Mouse (Mus musculus) 3134 (cell line): Measurements from ENCODE around the gene Fer.
"Not testable (repeated sequence)": the region's sequence is repeated elsewhere in the genome, so short reads cannot be mapped to it uniquely, and the experiment has no call there.

ENCODE experiments used
- DNase-seq: peaks from one replicate; pipeline ENCODE4 v3.0.0-alpha.2; 2011; ENCODE audit warnings: low spot score; ENCODE audit not compliant: insufficient read length; ENCODE audit errors: extremely low read depth

Fer gene

DNA sequence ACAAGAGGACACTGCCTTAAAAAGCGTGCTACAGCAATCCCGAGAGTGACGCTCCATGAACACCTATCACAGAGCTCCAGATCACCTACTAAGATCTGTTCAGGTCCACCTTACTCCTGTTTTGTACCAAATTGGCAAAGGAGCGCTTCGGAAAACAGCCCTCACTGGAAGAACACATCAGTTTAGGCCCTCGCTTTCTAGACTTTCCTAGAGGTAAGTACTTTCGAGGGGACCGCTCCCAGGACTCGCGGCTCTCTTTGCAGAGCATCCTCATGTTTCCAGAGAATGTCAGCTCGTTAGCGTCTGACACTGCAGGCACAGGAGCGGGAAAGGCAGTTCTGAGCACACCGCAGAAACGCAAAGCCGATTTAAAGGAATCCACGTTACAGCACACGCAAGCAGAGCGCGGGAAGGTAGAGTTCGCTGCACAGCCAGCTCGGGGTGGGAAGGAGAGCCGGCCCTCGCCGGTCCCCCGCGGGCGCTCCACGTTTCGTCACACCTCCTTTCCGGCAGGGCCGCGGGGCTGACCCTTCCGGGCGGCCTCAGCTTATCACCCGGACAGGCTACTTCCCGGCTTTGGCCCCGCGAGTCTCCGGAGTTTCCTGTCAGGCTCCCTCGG, at the start of gene Fer:
TSS of gene Fer (plus strand) at position 51 of the 619 bp plus-strand sequence.
- no peak for DNase-seq

DNA sequence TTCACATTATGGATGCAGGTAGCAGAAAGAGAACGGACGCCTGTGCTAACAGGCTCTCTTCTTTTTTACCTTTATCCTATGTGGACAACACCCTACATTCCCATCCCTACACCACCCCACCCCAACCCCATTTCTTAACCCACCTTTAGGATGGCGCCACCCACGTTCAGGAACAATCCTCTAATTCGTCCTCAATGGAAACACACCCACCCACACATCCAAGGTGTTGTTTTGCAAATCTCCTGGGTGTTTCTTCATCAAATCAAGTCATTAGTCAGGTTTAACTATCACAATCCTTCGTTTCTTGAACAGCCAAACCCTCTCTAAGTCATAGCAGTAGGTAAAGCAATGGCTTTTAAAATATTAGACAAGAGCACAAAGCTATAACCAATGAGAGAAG, 49.3 kb upstream of the Fer start:
- no peak for DNase-seq

DNA sequence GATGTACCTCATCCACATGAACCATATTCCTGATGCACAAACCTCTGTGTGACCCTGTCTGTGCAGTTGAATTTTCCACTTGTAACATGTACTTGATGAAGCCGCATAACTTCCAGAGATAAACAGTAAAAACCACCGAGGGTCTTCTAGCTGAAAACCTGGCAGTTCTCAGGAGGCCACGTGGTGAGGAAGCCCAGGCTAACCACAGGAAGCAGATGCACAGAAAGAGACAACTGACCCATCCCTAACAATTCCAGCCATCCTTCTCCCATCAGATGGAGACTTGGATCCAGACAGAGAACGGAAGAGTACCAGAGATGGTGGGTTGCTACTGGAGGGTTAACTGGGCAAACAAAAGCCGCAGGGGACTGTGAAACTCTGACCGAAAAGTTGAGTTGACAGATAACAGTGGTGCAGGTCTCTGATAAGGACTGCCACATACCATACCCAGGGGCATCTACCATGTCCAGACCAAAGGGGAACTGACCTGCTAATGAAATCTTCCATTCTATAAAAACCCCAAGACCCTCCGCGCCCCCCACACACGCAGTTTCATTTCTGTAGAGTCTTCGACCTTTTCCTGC, 44.3 kb upstream of the Fer start:
- no peak for DNase-seq

DNA sequence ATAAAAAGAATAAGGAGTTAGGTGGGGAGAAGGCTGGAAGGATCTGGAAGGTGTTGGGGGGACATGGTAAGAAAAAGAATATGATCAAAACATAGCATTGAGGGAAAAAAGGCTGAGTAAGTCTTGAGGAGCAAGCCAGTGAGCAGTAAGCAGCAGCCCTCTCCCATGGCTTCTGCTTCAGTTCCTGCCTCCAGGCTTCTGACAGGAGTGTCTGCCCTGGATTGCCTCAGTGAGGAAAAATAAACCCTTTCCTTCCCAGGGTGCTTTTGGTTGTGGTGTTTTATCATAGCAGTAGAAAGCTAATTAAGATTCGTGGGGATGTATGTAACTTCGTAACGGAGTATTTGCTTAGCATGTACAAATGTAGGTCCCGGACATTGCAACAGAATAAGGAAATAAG, 38.7 kb upstream of the Fer start:
- no peak for DNase-seq

DNA sequence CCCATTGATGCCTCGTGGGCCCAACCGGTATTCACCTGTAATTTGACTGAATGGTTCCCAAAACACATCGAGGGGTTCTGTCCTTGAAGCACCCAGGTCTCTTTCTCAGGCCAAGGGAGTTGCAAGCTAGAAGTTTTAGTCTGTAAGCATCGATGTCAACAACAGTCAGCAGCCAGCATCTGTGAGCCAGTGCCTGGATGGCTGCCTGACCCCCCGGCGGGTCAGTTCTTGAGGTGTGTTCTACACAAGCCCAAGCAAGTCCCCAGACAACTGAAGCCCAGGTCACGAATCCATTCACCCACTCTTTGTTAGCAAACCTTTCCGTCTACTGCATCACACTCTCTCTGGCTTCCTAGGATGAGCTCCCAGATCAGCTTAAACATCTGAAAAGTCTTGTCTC, 36.7 kb upstream of the Fer start:
- DNase-seq = no peak

DNA sequence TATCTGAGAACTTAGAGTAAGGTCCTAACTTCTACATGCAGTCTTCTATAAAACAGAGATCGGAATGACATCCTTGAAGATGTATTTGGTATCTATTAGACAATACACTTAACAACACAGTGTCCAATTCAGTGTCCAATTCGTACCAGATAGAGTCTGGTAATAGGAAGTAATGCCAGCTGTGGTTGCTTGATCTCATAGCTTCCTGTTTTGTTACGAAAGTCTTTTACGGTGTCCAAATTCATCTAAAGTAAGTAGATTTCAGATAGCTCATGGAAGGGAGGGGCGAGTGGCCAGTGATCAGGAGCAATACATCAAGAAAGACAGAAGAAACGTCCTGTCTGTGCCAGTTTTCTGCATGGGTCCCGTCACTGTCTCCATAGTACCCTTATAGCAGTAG, 36.1 kb upstream of the Fer start:
- no peak for DNase-seq

DNA sequence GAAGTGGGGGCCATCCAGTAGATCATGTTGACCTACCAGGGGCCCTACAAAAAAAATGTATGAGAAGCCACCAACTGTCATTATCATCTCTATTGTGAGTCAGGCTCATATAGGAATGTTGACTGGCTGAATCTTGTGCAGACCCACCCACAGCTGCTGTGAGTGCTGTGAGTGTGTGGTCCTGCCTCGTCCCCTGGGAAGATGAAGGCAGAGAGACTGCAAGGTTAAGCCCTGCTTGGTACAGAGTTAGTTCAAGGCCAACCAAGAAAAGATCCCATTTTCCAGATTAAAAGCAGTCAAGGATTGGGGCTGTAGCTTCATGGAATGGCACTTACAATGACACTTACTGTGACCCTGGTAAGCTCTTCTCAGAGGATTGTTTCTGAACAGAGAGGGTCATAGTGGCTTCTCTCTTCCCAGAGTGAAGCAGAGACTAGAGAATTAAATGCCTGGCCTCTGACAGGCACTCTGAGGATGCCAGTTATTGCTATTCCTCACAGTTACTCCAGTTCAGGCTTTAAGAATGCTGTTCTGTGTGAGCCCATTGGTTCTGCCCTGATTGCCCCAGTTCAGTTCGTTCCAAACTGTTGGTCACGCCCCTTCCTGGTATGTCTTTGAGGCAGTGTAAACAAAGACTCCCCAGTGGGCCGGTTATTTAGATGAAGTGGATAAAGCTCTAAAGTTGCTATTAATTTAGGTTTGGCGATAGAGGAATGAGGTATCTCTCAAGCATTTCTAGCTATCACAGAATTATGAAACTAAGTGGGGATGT, 34.1 kb upstream of the Fer start:
- no peak for DNase-seq

DNA sequence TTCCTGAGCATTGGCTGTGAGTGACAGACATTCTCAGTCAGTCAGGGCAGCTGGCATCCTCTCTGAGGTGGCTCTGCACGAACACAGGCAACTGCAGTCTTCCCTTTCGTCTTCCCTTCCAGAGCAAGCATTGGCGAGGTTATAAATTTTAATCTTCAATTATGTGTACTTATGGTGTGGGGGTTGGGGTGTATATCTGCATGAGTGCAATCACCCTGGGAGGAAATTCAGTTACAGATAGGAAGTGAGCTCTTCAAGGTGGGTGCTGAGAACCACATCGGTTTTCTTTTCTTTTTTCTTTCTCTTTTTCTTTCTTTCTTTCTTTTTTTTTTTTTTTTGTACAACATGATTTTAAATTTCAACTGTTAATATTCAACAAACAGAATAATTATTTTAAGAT, 31.3 kb upstream of the Fer start:
- DNase-seq = no peak

DNA sequence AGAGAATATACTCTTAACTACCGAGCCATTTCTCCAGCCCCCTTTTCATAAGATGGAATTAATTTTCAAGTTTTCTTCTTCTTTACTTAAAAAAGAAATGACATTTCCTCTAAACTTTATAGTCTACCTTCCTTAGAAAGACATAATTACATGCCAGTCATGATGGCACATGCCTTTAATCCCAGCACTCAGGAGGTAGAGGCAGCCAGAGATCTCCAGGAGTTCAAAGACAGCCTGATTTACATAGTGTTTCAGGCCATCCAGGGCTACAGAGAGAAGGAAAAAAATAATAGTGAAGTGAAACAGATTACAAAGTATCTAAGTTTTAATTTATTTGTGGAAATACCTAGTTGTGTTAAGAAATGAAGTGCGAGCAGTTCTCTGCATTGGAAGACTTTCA, 26.6 kb upstream of the Fer start:
- no peak for DNase-seq

DNA sequence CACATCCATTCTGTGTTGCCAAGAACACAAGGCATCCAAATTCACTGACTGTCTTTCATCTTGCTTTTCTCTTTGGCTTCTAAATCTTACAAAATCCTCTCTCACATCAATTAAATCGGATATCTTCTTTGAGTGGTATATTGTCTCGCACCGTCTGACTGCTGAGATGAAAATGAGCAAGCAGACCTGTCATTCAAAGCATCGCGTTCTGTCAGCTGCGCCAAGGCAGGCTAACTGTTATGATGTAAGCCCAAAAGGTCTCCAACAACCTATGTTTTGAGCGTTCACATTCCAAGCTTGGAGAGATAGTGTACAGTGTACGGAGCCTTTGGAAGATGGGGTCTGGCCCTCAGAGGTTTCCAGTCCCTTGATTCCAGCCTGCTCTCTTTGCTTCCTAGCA, 26.2 kb upstream of the Fer start:
- no peak for DNase-seq

DNA sequence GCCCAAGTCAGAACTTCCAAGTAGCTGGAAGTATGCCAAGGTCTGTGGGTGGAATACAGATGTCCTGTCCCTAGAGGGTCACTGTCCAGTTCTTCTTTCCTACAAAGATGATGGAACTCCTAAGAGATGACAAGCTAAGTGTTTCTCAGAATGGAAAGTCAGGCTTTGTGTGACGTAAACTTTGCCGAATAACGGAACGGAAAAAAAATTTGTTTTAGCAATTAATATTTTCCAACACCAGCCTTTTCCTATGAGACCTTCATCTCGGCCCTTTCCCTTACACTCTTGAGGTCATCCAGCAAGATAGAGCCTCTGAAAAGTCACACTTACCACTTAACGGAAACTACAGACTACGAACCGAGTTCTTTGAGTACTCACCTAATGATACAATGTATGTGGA, 24.7 kb upstream of the Fer start:
- DNase-seq = no peak

DNA sequence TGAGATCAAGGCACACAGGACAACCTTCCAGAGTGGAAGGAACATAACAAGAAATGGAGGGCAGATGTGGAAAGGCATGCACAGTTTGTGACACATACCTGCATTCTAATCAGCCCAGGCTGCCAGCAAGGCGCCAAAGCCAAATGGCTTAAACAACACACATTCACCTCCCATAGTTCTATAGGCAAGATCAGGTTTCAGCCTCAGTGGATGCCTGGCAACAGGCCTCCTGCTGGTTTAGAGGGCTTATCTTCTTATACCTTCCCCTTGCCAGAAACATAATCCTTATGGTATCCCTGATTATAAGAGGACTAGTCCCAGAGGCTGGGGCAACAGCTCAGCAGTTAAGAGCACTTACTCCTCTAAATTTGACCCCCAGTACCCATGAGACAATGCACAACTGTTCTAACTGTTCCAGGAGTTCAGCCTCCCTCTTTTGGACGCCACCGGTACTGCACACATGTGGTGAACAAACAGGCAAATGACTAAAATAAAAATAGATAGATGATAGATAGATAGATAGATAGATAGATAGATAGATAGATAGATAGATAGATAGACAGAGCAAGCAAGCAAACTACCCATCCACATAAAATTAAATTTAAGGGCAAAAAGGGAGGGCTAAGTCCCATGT, 23.1 kb upstream of the Fer start:
- DNase-seq = no peak

DNA sequence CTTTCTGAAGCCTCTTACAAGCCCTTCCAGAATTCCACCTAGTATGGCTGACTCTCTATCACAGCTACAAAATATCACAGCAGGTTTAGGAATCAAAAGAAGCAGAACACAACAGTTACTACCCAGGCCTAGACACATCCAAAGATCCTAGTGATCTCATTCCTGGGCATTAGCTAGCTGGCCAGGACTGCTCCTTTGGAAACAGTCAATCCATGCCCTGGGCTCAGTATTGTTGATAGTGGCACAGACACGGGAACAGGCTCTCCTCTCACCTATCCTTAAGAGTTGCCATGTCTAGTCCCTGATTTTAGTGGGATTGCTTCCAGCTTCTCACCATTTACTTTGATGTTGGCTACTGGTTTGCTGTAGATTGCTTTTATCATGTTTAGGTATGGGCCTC, 20.6 kb upstream of the Fer start:
- no peak for DNase-seq

DNA sequence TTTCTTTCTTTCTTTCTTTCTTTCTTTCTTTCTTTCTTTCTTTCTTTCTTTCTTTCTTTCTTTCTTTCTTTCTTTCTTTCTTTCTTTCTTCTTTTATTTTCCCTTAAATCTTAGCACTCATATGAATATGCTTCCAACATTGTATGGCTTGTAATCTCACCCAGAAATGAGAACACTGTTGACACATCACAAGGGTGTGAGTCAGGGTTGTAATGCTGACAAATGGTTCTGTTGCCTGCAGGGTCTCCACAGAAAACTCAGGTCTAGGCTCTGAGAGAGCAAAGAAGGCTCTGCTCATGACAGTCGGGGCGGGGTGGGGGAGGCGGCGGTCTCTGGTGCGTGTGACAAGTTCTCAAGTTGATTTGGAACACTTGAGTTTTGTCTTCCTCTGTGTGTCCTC, 17.9 kb upstream of the Fer start:
- peak; percentile 18 for DNase-seq

DNA sequence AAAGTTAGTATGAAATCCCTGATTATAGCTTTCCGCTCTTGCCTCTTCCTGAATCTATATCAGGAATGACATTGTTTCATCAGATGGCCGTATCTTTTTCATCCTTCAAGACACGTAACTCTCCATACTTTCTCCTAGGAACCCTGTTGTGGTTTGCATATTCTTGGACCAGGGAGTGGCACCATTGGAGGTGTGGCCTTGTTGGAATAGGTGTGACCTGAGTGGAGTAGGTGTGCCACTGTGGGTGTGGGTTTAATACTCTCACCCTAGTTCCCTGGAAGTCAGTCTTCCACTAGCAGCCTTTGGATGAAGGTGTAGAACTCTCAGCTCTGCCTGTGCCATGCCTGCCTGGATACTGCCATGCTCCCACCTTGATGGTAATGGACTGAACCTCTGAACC, 17.1 kb upstream of the Fer start:
- not testable (repeated sequence) for DNase-seq

DNA sequence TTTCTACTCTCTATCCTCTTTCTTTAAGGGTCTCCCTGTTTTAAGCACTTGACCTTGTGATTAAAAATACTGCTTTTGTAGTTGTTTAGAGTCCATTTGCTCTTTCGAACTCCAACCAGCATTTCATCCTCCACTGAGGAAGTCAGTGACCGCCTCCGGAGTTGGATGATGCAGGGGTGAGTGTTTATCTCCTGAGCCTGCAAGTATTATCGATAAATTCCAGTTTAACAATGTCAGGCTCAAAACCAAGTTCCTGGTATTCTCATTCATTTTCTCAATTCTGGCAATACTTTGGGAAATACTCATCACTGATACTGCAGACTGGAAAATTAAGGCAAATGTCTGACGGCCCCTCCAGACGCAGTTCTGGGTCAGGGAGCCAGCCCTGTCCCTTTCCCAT, 13.7 kb upstream of the Fer start:
- DNase-seq = no peak

DNA sequence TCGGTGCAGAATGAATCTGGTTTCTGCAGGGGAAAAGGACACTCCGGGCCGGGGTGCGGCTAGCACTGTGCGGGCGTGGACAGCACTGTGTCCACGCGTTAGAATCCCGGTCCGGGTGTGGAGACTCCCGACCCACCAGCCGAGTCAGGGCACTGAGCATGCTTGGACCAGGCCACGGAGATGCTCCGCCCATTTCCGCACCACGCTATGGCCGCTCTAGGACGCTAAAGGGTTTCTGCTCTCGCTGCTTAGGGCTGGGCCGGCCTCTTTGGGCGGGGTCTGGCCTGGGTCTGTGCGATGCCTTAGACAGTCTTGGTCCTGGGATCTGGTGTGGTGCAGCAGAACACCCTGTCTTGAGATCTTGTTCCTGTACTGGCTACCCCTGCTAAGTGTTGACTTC, 13.3 kb upstream of the Fer start:
- DNase-seq = peak; percentile 89

DNA sequence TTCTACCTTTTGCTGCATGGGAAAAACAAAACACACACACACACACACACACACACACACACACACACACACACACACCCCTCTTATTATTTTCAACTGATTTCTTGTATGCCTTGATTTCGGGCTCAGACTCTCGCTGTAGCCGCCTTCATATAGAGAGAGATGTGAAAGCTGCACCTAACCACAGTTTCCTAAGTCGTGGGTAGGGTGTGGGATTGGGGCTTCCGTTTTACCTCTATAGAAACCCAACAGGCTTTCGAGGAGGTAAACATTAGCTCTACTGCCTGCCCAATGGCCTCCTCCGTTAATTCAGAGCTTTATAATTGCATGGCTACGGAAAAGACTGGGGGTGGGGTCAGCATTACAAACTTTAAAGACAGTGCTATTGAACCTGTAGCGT, 12.8 kb upstream of the Fer start:
- no peak for DNase-seq

DNA sequence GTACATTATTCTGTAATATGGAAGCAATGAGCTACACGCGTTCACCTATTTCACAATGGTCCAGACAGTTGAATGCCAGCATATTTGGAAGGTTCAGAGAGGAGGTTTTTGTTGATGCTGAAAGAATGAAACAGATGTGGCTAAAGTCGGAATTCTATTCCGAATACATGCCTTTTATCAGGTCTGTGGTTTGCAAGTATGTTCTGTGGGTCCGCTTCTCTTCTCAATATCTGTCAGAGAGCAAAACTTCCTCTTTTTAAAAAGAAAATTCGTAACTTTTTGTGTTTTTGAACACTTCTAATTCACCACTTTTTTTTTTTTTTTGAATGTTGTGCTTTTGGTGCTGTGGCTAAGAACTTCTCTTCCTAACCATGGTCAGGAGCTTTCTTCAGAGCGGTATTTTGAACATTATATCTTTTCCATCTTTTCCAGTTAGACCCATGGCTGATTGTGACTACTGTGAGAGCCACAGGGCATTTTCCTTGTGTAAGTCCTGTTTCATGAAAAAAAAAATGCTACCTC, 5.8 kb upstream of the Fer start:
- no peak for DNase-seq

DNA sequence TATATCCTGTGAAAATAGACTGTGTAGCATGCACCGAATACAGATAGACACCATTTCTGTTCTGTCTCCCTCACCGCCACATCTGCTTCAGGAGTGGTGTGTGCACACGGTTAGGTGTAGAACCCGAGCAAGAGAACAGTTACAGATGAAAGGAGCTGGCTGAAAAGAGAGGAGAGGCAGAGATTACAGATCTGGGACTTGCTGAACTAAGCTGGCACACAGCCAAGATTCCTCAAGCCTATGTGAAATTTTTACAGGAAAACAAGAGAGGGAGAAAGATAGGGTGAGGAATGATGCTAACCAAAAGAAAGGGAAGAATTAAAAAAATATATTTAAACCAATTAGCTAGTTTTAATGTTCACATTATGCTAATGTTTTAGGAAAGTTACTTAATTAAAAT, 1.9 kb upstream of the Fer start:
- no peak for DNase-seq

DNA sequence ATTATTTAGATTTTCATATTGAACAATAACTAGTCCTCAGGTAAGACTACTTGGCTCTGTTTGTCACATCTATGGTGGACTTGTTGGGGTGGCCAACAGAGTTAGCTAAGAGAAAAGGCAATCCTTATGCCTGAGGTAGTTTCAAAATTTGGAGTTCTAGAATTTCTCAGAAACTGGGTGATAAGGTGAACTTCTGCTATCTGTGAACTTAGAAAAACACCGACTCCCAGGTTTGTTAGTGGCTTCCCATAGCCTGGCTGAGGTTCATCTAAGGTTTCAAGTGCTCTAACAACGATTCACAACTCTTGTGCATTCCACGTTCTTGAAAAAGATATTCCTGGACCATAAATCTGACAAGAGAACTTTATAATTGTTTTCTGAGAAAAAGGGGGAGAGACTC, 463 bp upstream of the Fer start:
- no peak for DNase-seq
